Mouse (Mus musculus): ENCODE measurements around the gene Hist1h1b. TPM values are rescaled to one million over a fixed set of nuclear protein-coding genes. Genes with fewer than 3 reads are reported as not detected.
A peak's percentile ranks its signal among the peaks of the same experiment; 100 is the strongest.

Hist1h1b gene
- polyA plus RNA-seq, 1 experiment from 2014 or later, result 7.2 TPM

- under 1% methylated on average over 21 of the region's 21 CpGs for WGBS
Observed at GRCm38 (mm10) chr13:21734010-21734905, 46.2 kb downstream of the Hist1h1b start.

GRCm38 (mm10) chr13:21733466-21733865, 47.0 kb downstream of the Hist1h1b start:
- Histone ChIP-seq H3K9ac (ENCODE audit: low read length) (no peak overlapping the region; the same call in 1 of the 2 replicates), H3K9me3 (ENCODE audit: control insufficient read depth, low read length) (no peaks in the 10 kb centered on the region), H3K36me3 (ENCODE audit: control insufficient read depth, insufficient read depth, low read length) (no peaks in the 10 kb centered on the region), H3K4me3 (ENCODE audit: control insufficient read depth in 1 of 2, insufficient read depth in 1 of 2, low read depth in 1 of 2, low read length in 2 of 2) (no peak overlapping the region), H3K4me1 (ENCODE audit: control insufficient read depth in 2 of 2, insufficient read depth in 2 of 2, low read length in 2 of 2) (peaks cover 0 to 6% of the 10 kb centered on the region in 2 experiments; a peak in 1 of 4 replicates), H3K27ac (replicated peaks in 1 of 2; ENCODE audit: control insufficient read depth in 1 of 2, insufficient read depth in 1 of 2, low read depth in 2 of 2, low read length in 2 of 2) (peak overlapping the region in 1 of 2 experiments; percentile 92; a peak in 2 of 4 replicates), H3K27me3 (ENCODE audit: control insufficient read depth, insufficient read depth, low read length) (no peaks in the 10 kb centered on the region), H3K4me2 (ENCODE audit: low read length) (no peak overlapping the region)
- 76% methylated on average over 5 of the region's 5 CpGs for WGBS
- no peak for ATAC-seq (ENCODE audit: insufficient number of reproducible peaks, insufficient read depth, low FRiP score, low read depth)

More at GRCm38 (mm10) chr13:21734010-21734905, 46.2 kb downstream of the Hist1h1b start:
- H3K4me3 ChIP-seq (ENCODE audit: control insufficient read depth in 1 of 2, insufficient read depth in 1 of 2, low read depth in 1 of 2, low read length in 2 of 2), result peak overlapping the region; percentile 47 to 51
- H3K9me3 ChIP-seq (ENCODE audit: control insufficient read depth, low read length), result no peaks in the 10 kb centered on the region
- H3K9ac ChIP-seq (ENCODE audit: low read length), result peak overlapping the region; percentile 79
- ATAC-seq (ENCODE audit: insufficient number of reproducible peaks, insufficient read depth, low FRiP score, low read depth), result peak; percentile 64
- H3K27ac ChIP-seq (replicated peaks in 1 of 2; ENCODE audit: control insufficient read depth in 1 of 2, insufficient read depth in 1 of 2, low read depth in 2 of 2, low read length in 2 of 2), result peak overlapping the region; percentile 80 to 92
- H3K4me1 ChIP-seq (ENCODE audit: control insufficient read depth in 2 of 2, insufficient read depth in 2 of 2, low read length in 2 of 2), result peaks cover 0 to 6% of the 10 kb centered on the region in 2 experiments; a peak in 1 of 4 replicates
- H3K36me3 ChIP-seq (ENCODE audit: control insufficient read depth, insufficient read depth, low read length), result no peaks in the 10 kb centered on the region
- no peaks in the 10 kb centered on the region for H3K27me3 ChIP-seq (ENCODE audit: control insufficient read depth, insufficient read depth, low read length)
- H3K4me2 ChIP-seq (ENCODE audit: low read length), result peak overlapping the region; percentile 73

Small RNAs within 50 kb of the gene (microRNA-seq; reads per million reads assigned to microRNA genes)
- gene Gm19658, result not detected
- gene Gm44346, result not detected
- not detected for gene Gm44454

Other genes with a start within 250 kb of the Hist1h1b start
- 6.3 and 7.2 TPM in 2 replicates for gene Zkscan8, start 249.5 kb downstream of the Hist1h1b start, polyA plus RNA-seq (2014; fragmentation: Nextera tagmentation; extraction: Ambion mirVana)
- gene Olfr1366, start 237.8 kb downstream of the Hist1h1b start, polyA plus RNA-seq (2014; fragmentation: Nextera tagmentation; extraction: Ambion mirVana), result 0.07 and 0.11 TPM in 2 replicates
- not detected in 2 replicates for gene Olfr1535, start 220.7 kb downstream of the Hist1h1b start, polyA plus RNA-seq (2014; fragmentation: Nextera tagmentation; extraction: Ambion mirVana)
- gene Olfr1364, start 198.9 kb downstream of the Hist1h1b start, polyA plus RNA-seq (2014; fragmentation: Nextera tagmentation; extraction: Ambion mirVana), result not detected in 2 replicates
- not detected in 2 replicates for gene Olfr1362, start 166.6 kb downstream of the Hist1h1b start, polyA plus RNA-seq (2014; fragmentation: Nextera tagmentation; extraction: Ambion mirVana)
- gene Olfr11, start 138.1 kb downstream of the Hist1h1b start, polyA plus RNA-seq (2014; fragmentation: Nextera tagmentation; extraction: Ambion mirVana), result not detected in 2 replicates
- not detected in 2 replicates for gene Olfr1361, start 117.2 kb downstream of the Hist1h1b start, polyA plus RNA-seq (2014; fragmentation: Nextera tagmentation; extraction: Ambion mirVana)
- gene Olfr1360, start 103.2 kb downstream of the Hist1h1b start, polyA plus RNA-seq (2014; fragmentation: Nextera tagmentation; extraction: Ambion mirVana), result not detected in 2 replicates
- not detected in 2 replicates for gene Olfr1359, start 82.5 kb downstream of the Hist1h1b start, polyA plus RNA-seq (2014; fragmentation: Nextera tagmentation; extraction: Ambion mirVana)
- 1.2 and 1.4 TPM in 2 replicates for gene Hist1h2bl, start 64.5 kb downstream of the Hist1h1b start, polyA plus RNA-seq (2014; fragmentation: Nextera tagmentation; extraction: Ambion mirVana)
- 12.2 and 15.1 TPM in 2 replicates for gene Hist1h2ai, start 64.2 kb downstream of the Hist1h1b start, polyA plus RNA-seq (2014; fragmentation: Nextera tagmentation; extraction: Ambion mirVana)
- 2.4 and 4.4 TPM in 2 replicates for gene Hist1h3h, start 63.0 kb downstream of the Hist1h1b start, polyA plus RNA-seq (2014; fragmentation: Nextera tagmentation; extraction: Ambion mirVana)
- 1.00 TPM in 2 replicates for gene Hist1h2bm, start 58.6 kb downstream of the Hist1h1b start, polyA plus RNA-seq (2014; fragmentation: Nextera tagmentation; extraction: Ambion mirVana)
- 0.50 and 0.58 TPM in 2 replicates for gene Hist1h4j, start 45.6 kb downstream of the Hist1h1b start, polyA plus RNA-seq (2014; fragmentation: Nextera tagmentation; extraction: Ambion mirVana)
- gene Hist1h4k, start 30.1 kb downstream of the Hist1h1b start, polyA plus RNA-seq (2014; fragmentation: Nextera tagmentation; extraction: Ambion mirVana), result 0.94 and 4.1 TPM in 2 replicates
- gene Hist1h2ak, start 26.8 kb downstream of the Hist1h1b start, polyA plus RNA-seq (2014; fragmentation: Nextera tagmentation; extraction: Ambion mirVana), result 4.3 and 8.0 TPM in 2 replicates
- gene Hist1h2bn, start 26.5 kb downstream of the Hist1h1b start, polyA plus RNA-seq (2014; fragmentation: Nextera tagmentation; extraction: Ambion mirVana), result 2.2 and 2.7 TPM in 2 replicates
- gene Hist1h3i, start 2.7 kb upstream of the Hist1h1b start, polyA plus RNA-seq (2014; fragmentation: Nextera tagmentation; extraction: Ambion mirVana), result 70.6 and 84.8 TPM in 2 replicates
- gene Hist1h2an, start 6.6 kb upstream of the Hist1h1b start, polyA plus RNA-seq (2014; fragmentation: Nextera tagmentation; extraction: Ambion mirVana), result 2.0 TPM in 1 of 2 replicates, not detected in the other
- 0.38 and 0.58 TPM in 2 replicates for gene Hist1h2bp, start 6.8 kb upstream of the Hist1h1b start, polyA plus RNA-seq (2014; fragmentation: Nextera tagmentation; extraction: Ambion mirVana)
- 9.4 and 9.6 TPM in 2 replicates for gene Hist1h2bq, start 29.6 kb upstream of the Hist1h1b start, polyA plus RNA-seq (2014; fragmentation: Nextera tagmentation; extraction: Ambion mirVana)
- gene Hist1h2ao, start 29.8 kb upstream of the Hist1h1b start, polyA plus RNA-seq (2014; fragmentation: Nextera tagmentation; extraction: Ambion mirVana), result not detected in 2 replicates
- gene Hist1h4m, start 31.1 kb upstream of the Hist1h1b start, polyA plus RNA-seq (2014; fragmentation: Nextera tagmentation; extraction: Ambion mirVana), result not detected in 2 replicates
- 5.9 and 10.4 TPM in 2 replicates for gene Hist1h4n, start 51.6 kb upstream of the Hist1h1b start, polyA plus RNA-seq (2014; fragmentation: Nextera tagmentation; extraction: Ambion mirVana)
- 1,528 and 1,577 TPM in 2 replicates for gene Hist1h2ap, start 52.9 kb upstream of the Hist1h1b start, polyA plus RNA-seq (2014; fragmentation: Nextera tagmentation; extraction: Ambion mirVana)
- 10.6 and 11.1 TPM in 2 replicates for gene Hist1h2br, start 53.1 kb upstream of the Hist1h1b start, polyA plus RNA-seq (2014; fragmentation: Nextera tagmentation; extraction: Ambion mirVana)
- gene Zfp184, start 164.5 kb upstream of the Hist1h1b start, polyA plus RNA-seq (2014; fragmentation: Nextera tagmentation; extraction: Ambion mirVana), result 6.0 and 7.1 TPM in 2 replicates
- not detected in 2 replicates for gene Pom121l2, start 200.6 kb upstream of the Hist1h1b start, polyA plus RNA-seq (2014; fragmentation: Nextera tagmentation; extraction: Ambion mirVana)
- 0.88 TPM in 1 of 2 replicates, not detected in the other for gene Prss16, start 229.1 kb upstream of the Hist1h1b start, polyA plus RNA-seq (2014; fragmentation: Nextera tagmentation; extraction: Ambion mirVana)